Mouse (Mus musculus) thymus, adult 2 months (tissue): Measurements from ENCODE around the gene Gpr27.

ENCODE experiments used
- CTCF ChIP-seq: fragments of 200-500 bp; IDR thresholded peaks from 2 replicates; pipeline ENCODE4 v1.5.1; 2012; ENCODE audit warnings: mild to moderate bottlenecking, control low read depth, low read length, moderate library complexity, borderline replicate concordance; ENCODE audit not compliant: control insufficient read depth, poor library complexity, insufficient read depth; ENCODE audit errors: extremely low read depth
- POLR2A ChIP-seq: fragments of 200-500 bp; IDR thresholded peaks from 2 replicates; pipeline ENCODE4 v1.6.1; 2012; ENCODE audit warnings: mild to moderate bottlenecking, low read length, control low read depth, moderate library complexity; ENCODE audit not compliant: control insufficient read depth, poor library complexity, insufficient read depth; ENCODE audit errors: extremely low read depth

DNA sequence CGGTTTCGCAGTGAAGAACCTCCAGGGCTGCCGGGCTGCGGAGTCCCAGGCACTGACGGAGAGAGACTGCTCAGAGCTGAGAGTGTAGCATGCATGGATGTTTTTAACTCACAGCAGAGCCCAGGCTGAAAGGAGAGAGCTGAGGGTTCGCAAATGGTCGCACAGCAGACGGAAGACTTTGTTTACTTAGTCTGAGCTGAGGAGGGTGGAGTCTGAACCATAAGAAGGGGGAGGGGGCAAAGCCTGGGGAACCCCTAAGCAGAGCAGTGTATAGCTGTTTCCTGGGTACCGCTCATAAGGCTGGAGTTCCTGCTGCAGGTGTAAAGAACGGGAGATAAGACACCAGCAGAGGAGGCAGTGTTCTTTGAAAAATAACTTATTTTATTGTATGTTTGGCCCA is 46.1 kb upstream of the Gpr27 start:
- TF ChIP-seq CTCF: no peak
- TF ChIP-seq POLR2A: peak; percentile 52; the same call in 1 of the 2 replicates
